7 mouse cellular contexts compared by ENCODE assay signal in genomic region chr16:50211727-50212126, GRCm38 (mm10).
"Had no signal": no experiment of that assay in that cellular context is flagged by ENCODE, and none has a peak within 500 bp of the region (broad histone marks: within the 10 kb centered on the region; RNA-seq: fewer than 3 reads in every experiment).

No protein-coding gene starts in this region.

- DNase-seq: kidney, adult 8-10 months; kidney, postnatal 25 days; lung, embryonic 14.5 days; lung, postnatal 10 days; lung, postnatal 4 days; retina, postnatal 1 day; thymus, postnatal 4 days had no signal
